14 mouse cellular contexts compared by ENCODE assay signal in genomic region chr4:59349425-59350185, GRCm38 (mm10).
DNase-seq lines count a peak whose midpoint lies in the region; ATAC-seq and TF ChIP-seq lines count a peak whose summit lies in the region.
"Had no signal": no experiment of that assay in that cellular context is flagged by ENCODE, and none has a peak within 500 bp of the region (broad histone marks: within the 10 kb centered on the region; RNA-seq: fewer than 3 reads in every experiment).

No protein-coding gene starts in this region.

- H3K9ac ChIP-seq in heart, embryonic 12.5 days = no peak overlapping the region
- no peak overlapping the region for H3K9ac ChIP-seq in CH12.LX (ENCODE audit: insufficient read depth, low read depth)
- H3K9ac ChIP-seq: liver, embryonic 13.5 days; neural tube, embryonic 13.5 days had no signal

- intact Hi-C loops in heart, postnatal 25 days (cut with DNase I) = no loop called here

- no peaks in the 10 kb centered on the region for H3K9me3 ChIP-seq in heart, embryonic 12.5 days (replicated peaks)
- no peaks in the 10 kb centered on the region for H3K9me3 ChIP-seq in CH12.LX (replicated peaks; ENCODE audit: low read length)
- H3K9me3 ChIP-seq: liver, embryonic 13.5 days; neural tube, embryonic 13.5 days had no signal

- TF ChIP-seq CTCF in CH12.LX (conservative IDR thresholded peaks at IDR 0.05 in 1 of 2, IDR thresholded peaks at IDR 0.05 in 1 of 2; ENCODE audit: low read depth in 2 of 2, low read length in 2 of 2) = no peak
- TF ChIP-seq CTCF in cerebellum, adult 2 months (IDR thresholded peaks at IDR 0.05; ENCODE audit: borderline replicate concordance, insufficient read depth, low read depth, low read length) = no peak

- H3K4me1 ChIP-seq in heart, embryonic 12.5 days (replicated peaks) = peaks cover 13% of the 10 kb centered on the region
- peaks cover 17 to 41% of the 10 kb centered on the region in 2 experiments for H3K4me1 ChIP-seq in CH12.LX (ENCODE audit: control insufficient read depth in 1 of 2, insufficient read depth in 2 of 2)
- H3K4me1 ChIP-seq in brown adipose tissue, adult 24 weeks (ENCODE audit: control insufficient read depth, insufficient read depth, insufficient read length, low read length) = peaks cover 5% of the 10 kb centered on the region; the same call in 1 of the 2 replicates
- no peaks in the 10 kb centered on the region for H3K4me1 ChIP-seq in cerebellum, adult 2 months (ENCODE audit: control insufficient read depth, insufficient read depth, low read length)
- H3K4me1 ChIP-seq: neural tube, embryonic 13.5 days had no signal

- peak overlapping the region; percentile 20; the same call in 1 of the 2 replicates for H3K27ac ChIP-seq in heart, embryonic 12.5 days (ENCODE audit: poor library complexity, severe bottlenecking)
- peak overlapping the region; percentile 44; the same call in 1 of the 2 replicates for H3K27ac ChIP-seq in CH12.LX (ENCODE audit: insufficient read depth, low read depth)
- H3K27ac ChIP-seq in brown adipose tissue, adult 24 weeks (replicated peaks; ENCODE audit: low read depth, low read length) = peak overlapping the region; percentile 59
- no peak overlapping the region for H3K27ac ChIP-seq in cerebellum, adult 2 months (ENCODE audit: insufficient read depth, low read length)
- H3K27ac ChIP-seq: layer of hippocampus, adult 2 months; liver, embryonic 13.5 days; neural tube, embryonic 13.5 days had no signal

- no peak overlapping the region for H3K4me2 ChIP-seq in heart, embryonic 12.5 days
- peak overlapping the region; percentile 8; the same call in 1 of the 2 replicates for H3K4me2 ChIP-seq in CH12.LX (ENCODE audit: insufficient read depth, low read depth, poor library complexity, severe bottlenecking)
- H3K4me2 ChIP-seq: liver, embryonic 13.5 days; neural tube, embryonic 13.5 days had no signal

- dilution Hi-C loops in CH12.LX (cut with MboI; ENCODE audit: extremely low pct_ligation_motif_present, extremely low pct_unique_long_range_greater_than_20kb, low sequenced_read_pairs) = no loop called here

- 20% methylated on average over 7 of the region's 7 CpGs for WGBS in heart, embryonic 12.5 days
- WGBS in cerebellum, adult 2 months = 72% methylated on average over 7 of the region's 7 CpGs

- H3K4me3 ChIP-seq in heart, embryonic 12.5 days = no peak overlapping the region
- no peak overlapping the region for H3K4me3 ChIP-seq in CH12.LX (replicated peaks in 1 of 3; ENCODE audit: low read depth in 2 of 3, low read length in 2 of 3, poor library complexity in 1 of 3)
- H3K4me3 ChIP-seq in brown adipose tissue, adult 24 weeks (ENCODE audit: insufficient read depth, low read depth, low read length) = no peak overlapping the region
- no peak overlapping the region for H3K4me3 ChIP-seq in cerebellum, adult 2 months (replicated peaks; ENCODE audit: insufficient read depth, low read depth, low read length)
- H3K4me3 ChIP-seq: layer of hippocampus, adult 2 months; liver, embryonic 13.5 days; neural tube, embryonic 13.5 days had no signal

- peak; percentile 90 for TF ChIP-seq EP300 in CH12.LX (IDR thresholded peaks at IDR 0.05; ENCODE audit: low read length)

- TF ChIP-seq RAD21 in CH12.LX (IDR thresholded peaks at IDR 0.05; ENCODE audit: low read depth, low read length) = no peak; the same call in 1 of the 2 replicates

- no peaks in the 10 kb centered on the region for H3K27me3 ChIP-seq in heart, embryonic 12.5 days (replicated peaks)
- H3K27me3 ChIP-seq in CH12.LX (replicated peaks) = no peaks in the 10 kb centered on the region
- no peaks in the 10 kb centered on the region for H3K27me3 ChIP-seq in cerebellum, adult 2 months (ENCODE audit: control insufficient read depth, insufficient read depth, low read length)
- H3K27me3 ChIP-seq: liver, embryonic 13.5 days; neural tube, embryonic 13.5 days had no signal

- in situ Hi-C loops in CH12.LX (cut with MboI; ENCODE audit: low pct_ligation_motif_present, low pct_unique_long_range_greater_than_20kb, low sequenced_read_pairs) = loop anchor here (25.0 kb wide), 4 partner anchors 162 to 513 kb away; partner anchors contain the start of gene Ugcg

- no peaks in the 10 kb centered on the region for H3K36me3 ChIP-seq in heart, embryonic 12.5 days
- no peaks in the 10 kb centered on the region for H3K36me3 ChIP-seq in CH12.LX (replicated peaks in 1 of 2; ENCODE audit: control insufficient read depth in 1 of 2, insufficient read depth in 1 of 2, low read length in 1 of 2)
- H3K36me3 ChIP-seq: neural tube, embryonic 13.5 days had no signal

- DNase-seq in heart, postnatal 25 days (ENCODE audit: low spot score) = no peak
- peak; percentile 58 for DNase-seq in kidney, postnatal 10 days
- DNase-seq in kidney, adult 11 months = no peak
- no peak for DNase-seq in CH12.LX (ENCODE audit: extremely low read depth)
- no peak for DNase-seq in frontal cortex, adult 2 months (ENCODE audit: extremely low spot score in 1 of 2, low spot score in 1 of 2)
- DNase-seq in cerebellum, adult 2 months = no peak
- DNase-seq: liver, embryonic 13.5 days; lung, postnatal 4 days; retina, postnatal 1 day; thymus, postnatal 25 days had no signal

- H3K79me2 ChIP-seq in CH12.LX (replicated peaks; ENCODE audit: control insufficient read depth, extremely low read depth, insufficient read depth, poor library complexity, severe bottlenecking) = no peaks in the 10 kb centered on the region

- no peak; the same call in 1 of the 2 replicates for ATAC-seq in heart, embryonic 12.5 days (ENCODE audit: insufficient number of reproducible peaks, low FRiP score)

- TF ChIP-seq POLR2A in CH12.LX (IDR thresholded peaks at IDR 0.05; ENCODE audit: low read depth, low read length) = no peak
- TF ChIP-seq POLR2A in cerebellum, adult 2 months (IDR thresholded peaks at IDR 0.05; ENCODE audit: borderline replicate concordance, insufficient read depth, low read length) = no peak

TF ChIP-seq in CH12.LX, 34 proteins besides CTCF, POLR2A, EP300 and RAD21:
- TF ChIP-seq CHD2 (IDR thresholded peaks at IDR 0.05; ENCODE audit: low read length) (no peak), MAFK (IDR thresholded peaks at IDR 0.05; ENCODE audit: insufficient replicate concordance, low read length) (no peak), POLR2AphosphoS2 (IDR thresholded peaks at IDR 0.05; ENCODE audit: low read depth, low read length) (no peak), TBP (conservative IDR thresholded peaks at IDR 0.05; ENCODE audit: low read depth, low read length) (no peak), HCFC1 (IDR thresholded peaks at IDR 0.05; ENCODE audit: low read depth, low read length) (no peak), PAX5 (IDR thresholded peaks at IDR 0.05; ENCODE audit: low read length) (no peak), ZC3H11A (IDR thresholded peaks at IDR 0.05; ENCODE audit: low read depth, low read length) (no peak), ZMIZ1 (IDR thresholded peaks at IDR 0.05; ENCODE audit: low read depth, low read length) (no peak), RCOR1 (conservative IDR thresholded peaks at IDR 0.05; ENCODE audit: low read depth, low read length) (0 out of 2 replicates have a peak, but pooled peaks have one; percentile 19), SMC3 (IDR thresholded peaks at IDR 0.05; ENCODE audit: low read depth, low read length) (no peak), KAT2A (IDR thresholded peaks at IDR 0.05; ENCODE audit: insufficient replicate concordance, low read length) (no peak), JUN (IDR thresholded peaks at IDR 0.05; ENCODE audit: insufficient read depth, low read depth, low read length) (no peak), BHLHE40 (IDR thresholded peaks at IDR 0.05; ENCODE audit: low read depth, low read length) (no peak), SIN3A (IDR thresholded peaks at IDR 0.05; ENCODE audit: low read length) (no peak), ETS1 (conservative IDR thresholded peaks at IDR 0.05; ENCODE audit: low read depth, low read length) (peak; percentile 47; the same call in 1 of the 2 replicates), NELFE (IDR thresholded peaks at IDR 0.05; ENCODE audit: low read depth, low read length) (no peak), IRF4 (IDR thresholded peaks at IDR 0.05; ENCODE audit: low read depth, low read length) (peak; percentile 93), MYC (IDR thresholded peaks at IDR 0.05; ENCODE audit: low read depth, low read length) (no peak), ZNF384 (IDR thresholded peaks at IDR 0.05; ENCODE audit: low read depth, low read length) (peak; percentile 68), MAX (IDR thresholded peaks at IDR 0.05; ENCODE audit: low read length) (no peak), TCF12 (IDR thresholded peaks at IDR 0.05; ENCODE audit: low read depth, low read length) (no peak), ZKSCAN1 (IDR thresholded peaks at IDR 0.05; ENCODE audit: borderline replicate concordance, low read depth, low read length) (no peak), NRF1 (IDR thresholded peaks at IDR 0.05; ENCODE audit: low read depth, low read length) (no peak), E2F4 (IDR thresholded peaks at IDR 0.05; ENCODE audit: insufficient replicate concordance, low read depth, low read length) (no peak), JUND (conservative IDR thresholded peaks at IDR 0.05; ENCODE audit: low read depth, low read length) (no peak), MEF2A (IDR thresholded peaks at IDR 0.05; ENCODE audit: borderline replicate concordance, low read depth, low read length) (peak; percentile 40; the same call in 1 of the 2 replicates), USF1 (IDR thresholded peaks at IDR 0.05; ENCODE audit: low read depth, low read length) (no peak), MXI1 (IDR thresholded peaks at IDR 0.05; ENCODE audit: low read depth, low read length) (no peak), ELF1 (IDR thresholded peaks at IDR 0.05; ENCODE audit: low read depth, low read length) (peak; percentile 30; the same call in 1 of the 2 replicates), USF2 (conservative IDR thresholded peaks at IDR 0.05; ENCODE audit: low read depth, low read length) (no peak), MAZ (IDR thresholded peaks at IDR 0.05; ENCODE audit: low read depth, low read length) (no peak)
